In genomic region chr13:106829327-106829997, GRCm38 (mm10) we compare ENCODE assay signal across 25 mouse cellular contexts.
A peak's percentile ranks its signal among the peaks of the same experiment; 100 is the strongest.
DNase-seq lines count a peak whose midpoint lies in the region; ATAC-seq lines count a peak whose summit lies in the region.
"Had no signal": no experiment of that assay in that cellular context is flagged by ENCODE, and none has a peak within 500 bp of the region (broad histone marks: within the 10 kb centered on the region; RNA-seq: fewer than 3 reads in every experiment).

No protein-coding gene starts in this region.

- H3K4me2 ChIP-seq in heart, embryonic 11.5 days, result no peak overlapping the region
- no peak overlapping the region for H3K4me2 ChIP-seq in midbrain, embryonic 11.5 days
- H3K4me2 ChIP-seq: forebrain, embryonic 13.5 days; heart, embryonic 12.5 days; intestine, embryonic 15.5 days; limb, embryonic 13.5 days; midbrain, embryonic 12.5 days had no signal

- DNase-seq in heart, adult 11 months, result peak; percentile 92
- peak; percentile 47 for DNase-seq in midbrain, embryonic 11.5 days (ENCODE audit: low spot score, missing footprints)
- DNase-seq in midbrain, embryonic 10.5 days (ENCODE audit: low spot score), result no peak
- no peak for DNase-seq in neural tube, embryonic 10.5 days (ENCODE audit: extremely low spot score, low spot score)
- no peak for DNase-seq in left cerebral cortex, postnatal 4 days
- DNase-seq: adrenal gland, postnatal 36 days; cerebellum, adult 11-12 months; cerebellum, postnatal 14 days; gastrocnemius, adult 2 months; heart, postnatal 10 days; kidney, postnatal 25 days; lung, postnatal 10 days; thymus, adult 18-20 months; thymus, postnatal 4 days had no signal

- intact Hi-C loops in left cerebral cortex, postnatal 4 days (cut with DNase I), result no loop called here

- no peaks in the 10 kb centered on the region for H3K36me3 ChIP-seq in heart, embryonic 11.5 days (ENCODE audit: control insufficient read depth, insufficient read depth, low read length)
- H3K36me3 ChIP-seq in midbrain, embryonic 11.5 days (ENCODE audit: control insufficient read depth, insufficient read depth, low read length), result no peaks in the 10 kb centered on the region
- H3K36me3 ChIP-seq in midbrain, embryonic 10.5 days, result peaks cover 30% of the 10 kb centered on the region
- H3K36me3 ChIP-seq: intestine, embryonic 15.5 days had no signal

- H3K4me3 ChIP-seq in heart, embryonic 11.5 days (ENCODE audit: low read depth, low read length), result no peak overlapping the region
- H3K4me3 ChIP-seq in midbrain, embryonic 11.5 days (ENCODE audit: low read depth, low read length), result no peak overlapping the region
- H3K4me3 ChIP-seq in midbrain, embryonic 10.5 days, result no peak overlapping the region
- H3K4me3 ChIP-seq: forebrain, embryonic 13.5 days; gastrocnemius, adult 2 months; heart, embryonic 12.5 days; hindbrain, embryonic 10.5 days; intestine, embryonic 15.5 days; layer of hippocampus, adult 2 months; limb, embryonic 13.5 days; midbrain, embryonic 12.5 days had no signal

- H3K27me3 ChIP-seq in heart, embryonic 11.5 days (ENCODE audit: control insufficient read depth, insufficient read depth, low read length), result no peaks in the 10 kb centered on the region
- no peaks in the 10 kb centered on the region for H3K27me3 ChIP-seq in midbrain, embryonic 11.5 days (ENCODE audit: control insufficient read depth, insufficient read depth, low read length)
- no peaks in the 10 kb centered on the region for H3K27me3 ChIP-seq in midbrain, embryonic 10.5 days (ENCODE audit: low read depth, poor library complexity, severe bottlenecking)
- H3K27me3 ChIP-seq: forebrain, embryonic 13.5 days; heart, embryonic 12.5 days; intestine, embryonic 15.5 days; limb, embryonic 13.5 days; midbrain, embryonic 12.5 days had no signal

- no peak overlapping the region for H3K9ac ChIP-seq in heart, embryonic 11.5 days (ENCODE audit: low read depth, low read length)
- H3K9ac ChIP-seq in midbrain, embryonic 11.5 days (ENCODE audit: low read length), result no peak overlapping the region
- H3K9ac ChIP-seq: forebrain, embryonic 13.5 days; heart, embryonic 12.5 days; intestine, embryonic 15.5 days; limb, embryonic 13.5 days; midbrain, embryonic 12.5 days had no signal

- H3K27ac ChIP-seq in heart, embryonic 11.5 days (ENCODE audit: low read depth, low read length), result no peak overlapping the region
- H3K27ac ChIP-seq in midbrain, embryonic 11.5 days (ENCODE audit: low read depth, low read length), result no peak overlapping the region
- H3K27ac ChIP-seq in midbrain, embryonic 10.5 days (replicated peaks), result no peak overlapping the region
- H3K27ac ChIP-seq: forebrain, embryonic 13.5 days; gastrocnemius, adult 2 months; hindbrain, embryonic 10.5 days; intestine, embryonic 15.5 days; layer of hippocampus, adult 2 months; limb, embryonic 13.5 days; midbrain, embryonic 12.5 days had no signal

- no peak for ATAC-seq in heart, embryonic 11.5 days (replicated peaks; ENCODE audit: insufficient number of reproducible peaks, low FRiP score, low TSS enrichment)
- no peak for ATAC-seq in midbrain, embryonic 11.5 days (ENCODE audit: low FRiP score)
- ATAC-seq in megakaryocyte, adult 5-6 weeks (ENCODE audit: poor library complexity, severe bottlenecking), result peak; percentile 69
- ATAC-seq: CD4-positive, CD25-positive, alpha-beta regulatory T cell, adult 4 months; forebrain, embryonic 13.5 days; hindbrain, embryonic 16.5 days had no signal

- H3K4me1 ChIP-seq in heart, embryonic 11.5 days (ENCODE audit: control insufficient read depth, insufficient read depth, low read length), result no peaks in the 10 kb centered on the region
- no peaks in the 10 kb centered on the region for H3K4me1 ChIP-seq in midbrain, embryonic 11.5 days (ENCODE audit: control insufficient read depth, insufficient read depth, low read length)
- 0 out of 2 replicates have a peak, but pooled peaks cover 5% of the 10 kb centered on the region for H3K4me1 ChIP-seq in midbrain, embryonic 10.5 days
- H3K4me1 ChIP-seq: forebrain, embryonic 13.5 days; hindbrain, embryonic 10.5 days; intestine, embryonic 15.5 days; limb, embryonic 13.5 days; midbrain, embryonic 12.5 days had no signal

- WGBS in heart, embryonic 11.5 days (ENCODE audit: insufficient replicate concordance), result 60% methylated on average over 12 of the region's 12 CpGs
- 72% methylated on average over 12 of the region's 12 CpGs for WGBS in midbrain, embryonic 11.5 days
- 74% methylated on average over 12 of the region's 12 CpGs for WGBS in midbrain, embryonic 10.5 days

- no peaks in the 10 kb centered on the region for H3K9me3 ChIP-seq in heart, embryonic 11.5 days (replicated peaks; ENCODE audit: control insufficient read depth, low read length)
- H3K9me3 ChIP-seq in midbrain, embryonic 11.5 days (ENCODE audit: control insufficient read depth, low read length), result no peaks in the 10 kb centered on the region
- H3K9me3 ChIP-seq in midbrain, embryonic 10.5 days (replicated peaks), result no peaks in the 10 kb centered on the region
- H3K9me3 ChIP-seq: forebrain, embryonic 13.5 days; heart, embryonic 12.5 days; hindbrain, embryonic 10.5 days; intestine, embryonic 15.5 days; limb, embryonic 13.5 days; midbrain, embryonic 12.5 days had no signal

Comparison
In these comparisons a context has a peak if more than half of its experiments do, and no peak if none do; other contexts are left out.
1. DNase-seq: peak in heart, adult 11 months (single experiment) and midbrain, embryonic 11.5 days (single experiment); none in midbrain, embryonic 10.5 days (single experiment), neural tube, embryonic 10.5 days (single experiment) and left cerebral cortex, postnatal 4 days (single experiment).